Mouse (Mus musculus) layer of hippocampus, postnatal 10 days (tissue): ENCODE data around the gene Chaf1a. TPM values are rescaled to one million over a fixed set of nuclear protein-coding genes. Genes with fewer than 3 reads are reported as not detected.

Experiments used
- DNase-seq, 2 experiments: peaks; one replicate each; pipeline ENCODE4 v3.0.0; 2021; ENCODE audit warnings: low spot score in 2 of 2
- total RNA-seq, 2 experiments: library from RNA; stranded (reverse); gene quantifications; 2 replicates each; pipeline ENCODE4 v1.2.3; 2021

Chaf1a gene
- total RNA-seq, 2 experiments from 2014 or later: 5.2 to 6.2 TPM

DNA sequence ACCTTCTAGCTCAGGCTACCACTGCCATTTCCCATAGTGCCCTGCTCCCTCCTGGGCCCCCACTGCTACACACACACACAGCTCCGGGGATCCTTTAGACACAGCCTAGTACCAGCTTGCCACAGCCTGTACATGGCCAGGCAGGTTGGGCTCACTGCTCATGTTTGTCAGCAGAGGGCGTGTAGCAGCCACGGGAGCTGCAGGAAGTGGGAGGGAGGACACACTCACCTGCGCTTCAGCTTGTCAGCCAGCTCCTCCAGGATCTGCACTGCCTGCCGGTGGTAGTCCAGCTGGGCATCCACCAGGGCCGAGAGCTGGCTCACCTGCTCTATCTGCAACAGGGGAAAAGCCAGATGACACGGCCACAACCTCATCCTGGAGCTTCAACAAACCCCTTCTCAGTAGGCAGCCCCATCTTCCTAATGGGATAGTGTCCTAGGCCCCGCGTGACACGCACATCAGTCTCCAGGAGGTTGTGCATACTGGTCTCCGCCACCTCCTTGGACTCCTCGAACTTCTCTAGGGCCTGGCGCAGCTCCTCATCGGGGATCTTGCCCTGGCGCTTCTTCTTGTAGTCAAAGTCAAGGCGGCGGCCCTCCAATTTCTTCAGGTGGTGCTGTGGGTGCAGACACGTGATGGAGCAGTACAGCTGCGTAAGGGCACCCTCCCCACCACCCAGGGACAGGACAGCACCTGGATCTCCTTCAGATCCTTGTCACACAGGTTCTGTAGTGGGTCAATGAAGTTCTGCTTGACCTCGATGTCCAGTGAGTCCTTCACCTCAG is 21.7 kb upstream of the Chaf1a start:
- peak; percentile 68 to 69 for DNase-seq

DNA sequence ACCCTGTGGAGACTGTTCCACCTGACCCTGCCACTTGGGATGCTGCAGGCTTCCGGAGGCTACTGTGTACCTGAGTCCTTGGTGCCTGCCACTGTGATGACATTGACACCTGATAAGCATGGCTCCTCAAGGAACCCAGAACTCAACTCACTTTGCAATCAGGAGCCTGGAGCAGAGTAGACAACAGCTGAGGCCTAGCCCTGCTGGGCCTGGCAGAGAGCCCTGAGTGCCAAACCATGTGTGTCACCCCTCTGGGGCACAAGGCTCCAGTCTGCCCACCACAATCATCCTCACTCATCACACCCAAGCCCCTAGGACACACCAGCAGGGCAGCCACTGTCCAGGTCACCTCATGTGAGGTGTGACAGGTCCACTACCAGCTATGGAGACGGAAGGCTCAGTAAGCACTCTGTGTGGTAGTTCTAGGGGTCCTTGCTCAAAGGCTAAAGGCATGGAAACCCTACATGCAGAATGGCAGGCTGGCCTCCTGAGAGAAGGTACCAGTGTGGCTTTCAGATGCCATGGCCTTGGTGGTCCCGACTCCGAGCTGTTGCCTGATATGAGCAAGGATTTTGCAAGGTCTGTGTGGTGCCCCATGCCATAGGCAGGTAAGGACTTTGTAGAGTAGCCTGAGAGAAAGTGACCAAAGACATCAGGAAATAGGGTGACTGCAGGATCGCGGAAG is 19.7 kb upstream of the Chaf1a start:
- peak in 1 of 2 experiments; percentile 25 for DNase-seq

DNA sequence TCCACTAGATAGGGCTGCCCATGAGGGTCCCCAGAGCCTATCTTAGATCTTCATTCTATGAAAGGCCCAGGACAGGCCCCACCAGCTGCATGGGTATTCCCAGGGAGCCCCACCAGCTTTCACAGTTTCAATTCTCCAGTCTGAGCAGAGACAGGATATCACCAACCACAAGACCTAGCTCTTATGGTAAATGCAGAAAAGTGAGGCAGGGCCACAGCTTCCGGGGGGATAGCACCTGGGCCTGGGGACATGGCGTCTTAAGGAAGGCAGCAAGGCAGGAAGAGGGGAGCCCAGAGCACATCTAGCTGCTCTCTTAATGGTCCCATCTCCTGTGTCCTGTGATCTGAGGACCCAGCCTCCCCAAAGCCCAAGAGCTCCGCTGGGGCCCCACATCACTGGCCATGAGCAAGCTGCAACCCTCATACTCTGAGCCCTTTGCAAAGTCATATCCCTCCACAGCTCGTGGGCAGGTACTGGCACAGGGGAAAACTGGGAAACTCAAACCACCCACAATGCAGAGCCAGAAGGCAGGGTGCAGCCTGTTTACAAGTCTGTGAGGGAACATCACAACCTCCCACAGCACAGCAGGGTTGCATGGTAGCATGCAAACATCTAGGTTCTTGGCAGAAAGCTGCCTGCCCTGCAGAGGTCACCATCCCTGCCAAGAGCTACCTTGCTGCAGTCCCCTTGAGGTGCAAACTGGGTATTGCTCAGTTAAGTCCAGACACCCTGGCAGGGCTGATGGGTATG is 18.9 kb upstream of the Chaf1a start:
- DNase-seq: peak in 1 of 2 experiments; percentile 54

DNA sequence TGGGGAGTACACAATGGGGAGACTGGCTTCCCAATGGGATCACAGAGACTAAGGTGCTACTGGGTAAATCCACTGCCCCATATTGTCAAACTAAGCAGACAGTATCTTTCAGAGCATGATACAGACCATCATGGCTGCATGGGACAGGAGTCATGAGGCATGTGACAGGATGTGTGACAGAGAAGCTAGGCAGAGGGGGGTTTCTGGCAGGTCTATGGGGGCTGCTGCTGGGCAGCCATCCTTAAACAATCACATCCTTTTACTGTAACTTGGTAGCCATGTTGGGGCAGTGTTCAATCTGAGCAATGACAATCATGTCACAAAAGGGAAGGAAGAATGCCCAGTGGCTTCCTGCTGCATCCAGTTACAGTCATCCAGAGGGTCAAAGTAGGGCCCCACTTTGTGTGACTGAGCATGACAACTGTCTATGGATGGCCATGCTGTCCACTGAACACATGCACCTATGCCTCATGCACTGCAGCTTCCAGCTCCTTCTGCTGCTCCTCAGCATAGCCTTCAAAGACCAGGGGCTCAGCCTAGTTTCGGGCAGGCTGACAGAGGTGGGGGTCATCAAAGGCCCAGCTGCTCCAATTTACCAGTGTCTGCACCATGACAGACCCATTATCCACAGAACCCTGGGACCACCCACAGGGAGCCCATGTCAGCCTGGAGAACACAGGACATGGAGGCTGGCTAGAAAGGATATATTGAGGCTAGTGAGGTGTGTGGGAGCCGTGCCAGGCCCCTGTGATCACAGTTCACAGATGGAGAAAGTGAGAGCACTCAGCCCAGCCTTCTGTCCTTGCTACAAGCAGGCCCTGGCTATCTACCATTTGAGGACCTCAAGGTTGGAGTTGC is 17.9 kb upstream of the Chaf1a start:
- peak in 1 of 2 experiments; percentile 17 for DNase-seq

DNA sequence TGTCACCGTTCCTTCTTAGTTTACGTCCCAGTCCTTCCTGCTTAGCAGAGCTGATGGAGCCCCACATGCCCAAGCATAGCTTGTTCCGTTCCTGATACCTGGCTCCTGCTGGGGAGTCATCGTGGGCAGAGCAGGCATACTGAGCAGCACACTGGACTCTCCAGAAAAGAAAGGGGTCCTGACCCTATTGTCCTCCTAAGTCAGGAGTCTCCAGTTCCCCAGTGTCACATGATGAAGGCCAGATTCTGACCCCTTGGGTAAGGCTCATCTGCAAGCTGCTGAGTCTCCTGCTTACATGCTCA is 17.3 kb upstream of the Chaf1a start:
- DNase-seq: no peak

DNA sequence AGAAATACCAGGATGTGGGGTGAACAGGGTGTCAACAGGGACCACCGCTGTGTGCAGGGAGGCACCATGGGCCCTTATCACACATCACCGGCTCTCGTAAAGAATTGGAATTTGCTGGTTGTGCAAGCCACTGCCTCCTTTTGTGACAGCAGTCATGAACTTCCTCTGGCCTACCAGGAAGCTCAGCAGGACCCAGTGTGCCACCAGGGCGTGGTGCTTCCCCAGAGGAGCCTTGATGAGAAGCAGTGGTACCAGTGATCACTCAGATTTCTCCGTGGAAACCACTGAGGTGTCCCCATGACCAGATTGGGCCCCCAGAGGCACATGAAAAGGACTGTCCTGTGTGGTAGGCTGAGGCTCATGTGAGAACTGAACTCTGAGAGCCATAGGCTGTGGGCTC is 16.9 kb upstream of the Chaf1a start:
- DNase-seq: peak; percentile 6 to 20

DNA sequence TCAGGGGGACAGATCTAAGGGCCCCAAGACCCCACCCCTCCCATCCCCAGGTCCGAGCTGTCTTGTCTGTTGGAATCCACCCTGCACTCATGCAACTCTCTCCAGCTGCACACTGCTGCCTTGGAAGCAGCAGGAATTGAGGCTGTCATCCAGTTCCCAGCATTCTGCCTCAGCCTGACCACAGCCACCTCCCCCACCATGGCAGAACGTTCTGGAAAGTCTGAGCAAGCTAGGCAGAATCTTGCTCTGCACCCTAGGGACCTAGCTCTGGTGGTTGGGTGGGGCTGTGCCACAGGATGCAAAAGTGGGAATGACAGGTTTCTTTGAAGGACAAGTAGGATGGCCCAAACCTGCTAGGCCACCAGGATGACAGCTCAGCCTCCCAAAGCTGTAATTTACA is 15.8 kb upstream of the Chaf1a start:
- no peak for DNase-seq

DNA sequence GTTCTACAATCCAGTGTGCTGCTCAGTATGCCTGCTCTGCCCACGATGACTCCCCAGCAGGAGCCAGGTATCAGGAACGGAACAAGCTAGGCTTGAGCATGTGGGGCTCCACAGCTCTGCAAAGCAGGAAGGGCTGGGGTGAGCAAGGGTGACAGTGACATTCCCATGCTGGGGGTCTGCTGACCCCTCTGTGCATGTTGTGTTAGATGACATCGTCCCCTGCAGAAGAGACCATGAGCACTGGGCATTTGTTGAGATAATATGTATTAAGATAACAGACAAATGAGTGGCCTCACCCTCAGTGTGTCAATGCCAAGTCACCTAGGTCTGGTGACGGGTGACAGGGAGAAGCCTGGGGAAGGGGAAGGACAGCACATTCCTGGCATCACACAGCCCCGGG is 15.3 kb upstream of the Chaf1a start:
- no peak for DNase-seq

DNA sequence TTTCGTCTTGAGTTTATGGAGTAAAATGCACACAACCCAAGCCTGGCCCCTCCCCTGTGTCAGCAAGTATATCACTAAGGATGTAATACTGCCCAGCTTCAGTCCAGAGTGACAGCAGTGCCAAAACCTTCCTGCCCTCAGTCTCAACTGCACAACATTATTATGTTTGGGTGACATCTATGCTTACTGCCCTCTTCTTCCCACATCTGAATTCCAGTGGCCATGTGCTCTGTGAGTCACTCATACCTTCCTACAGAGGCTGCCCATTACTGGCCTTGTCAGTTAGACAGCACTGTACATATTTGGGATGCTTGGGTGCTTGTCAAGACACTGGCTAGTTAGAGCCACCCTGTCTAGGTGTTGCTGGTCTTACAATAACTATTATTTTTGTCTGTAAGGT is 13.9 kb upstream of the Chaf1a start:
- DNase-seq: no peak

DNA sequence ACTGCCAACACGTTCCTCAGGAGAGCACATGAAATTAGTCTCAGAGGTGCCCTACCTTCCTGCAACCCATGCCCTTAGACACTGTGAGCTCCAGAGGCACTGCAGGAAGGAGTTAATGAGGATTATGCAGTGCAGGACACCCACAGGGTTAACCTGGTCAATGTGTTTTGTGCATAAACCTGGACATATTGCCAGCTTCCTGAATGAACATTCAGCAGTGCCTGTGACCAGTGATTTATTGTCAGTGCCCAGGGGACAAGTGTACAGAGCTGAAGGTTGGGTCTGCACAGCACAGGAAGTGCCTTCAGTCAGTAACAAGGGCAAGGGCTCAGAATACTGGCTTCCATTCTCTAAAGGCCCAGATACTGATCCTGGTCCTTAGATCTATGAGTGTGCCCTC is 13.4 kb upstream of the Chaf1a start:
- peak in 1 of 2 experiments; percentile 3 for DNase-seq

DNA sequence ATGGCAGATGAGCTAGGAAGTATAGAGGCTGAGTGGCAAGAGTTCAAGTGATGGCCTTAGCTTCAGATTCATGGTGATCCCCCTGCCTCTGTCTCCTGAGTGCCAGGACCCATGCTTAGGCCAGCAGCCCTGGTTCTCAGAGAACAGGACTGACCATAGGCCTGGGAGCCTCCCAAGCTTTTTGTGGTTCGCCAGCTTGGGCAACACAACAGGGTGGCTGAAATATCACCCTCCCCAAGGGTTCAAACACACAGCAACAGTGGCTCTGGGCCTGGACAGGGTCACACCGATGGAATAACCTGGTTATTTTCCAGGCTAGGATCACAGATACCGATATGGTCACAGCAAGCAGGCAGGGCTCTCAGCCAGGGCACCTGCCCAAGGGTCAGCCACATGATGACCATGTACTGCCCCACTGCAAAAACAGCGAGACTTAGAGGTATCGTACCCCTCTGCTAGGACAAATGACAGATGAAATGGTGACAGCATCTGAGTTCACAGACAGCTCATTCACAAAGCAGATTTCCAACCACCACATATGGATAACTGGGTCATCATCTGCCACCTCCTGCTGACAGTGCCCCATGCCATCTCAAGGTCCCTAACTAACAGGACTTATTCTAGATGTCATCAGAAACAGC is 12.3 kb upstream of the Chaf1a start:
- DNase-seq: peak; percentile 33 to 37

DNA sequence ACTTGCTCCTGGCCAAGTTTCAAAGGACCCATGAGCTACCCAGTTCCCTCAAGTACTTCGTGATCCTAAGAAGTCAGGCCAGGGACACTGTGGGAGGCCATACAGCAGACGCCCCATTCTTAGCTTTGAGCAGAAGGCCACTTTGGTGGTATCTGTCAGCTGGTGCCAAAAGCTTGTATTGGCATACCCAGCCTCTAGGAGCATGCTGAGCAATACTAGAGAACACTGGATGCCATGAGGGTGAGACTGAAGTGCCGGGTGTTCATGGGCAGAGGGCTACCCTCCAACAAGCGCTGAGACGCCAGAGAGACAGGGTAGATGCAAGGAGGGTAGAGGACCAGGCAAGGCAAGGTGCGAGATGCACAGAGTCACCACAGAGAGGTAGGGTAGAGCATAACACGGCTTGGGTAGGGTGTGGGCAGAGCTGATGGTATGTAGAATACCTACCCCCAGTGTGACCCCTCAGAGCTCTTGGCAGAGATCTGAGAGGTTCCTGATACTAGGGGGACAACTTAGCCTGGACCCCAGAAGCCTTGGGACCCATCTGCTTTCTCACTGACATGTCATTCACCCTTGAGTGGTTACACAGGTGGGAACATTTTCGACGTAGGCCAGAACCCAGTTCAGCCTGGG is 9.9 kb upstream of the Chaf1a start:
- DNase-seq: peak; percentile 11 to 28

DNA sequence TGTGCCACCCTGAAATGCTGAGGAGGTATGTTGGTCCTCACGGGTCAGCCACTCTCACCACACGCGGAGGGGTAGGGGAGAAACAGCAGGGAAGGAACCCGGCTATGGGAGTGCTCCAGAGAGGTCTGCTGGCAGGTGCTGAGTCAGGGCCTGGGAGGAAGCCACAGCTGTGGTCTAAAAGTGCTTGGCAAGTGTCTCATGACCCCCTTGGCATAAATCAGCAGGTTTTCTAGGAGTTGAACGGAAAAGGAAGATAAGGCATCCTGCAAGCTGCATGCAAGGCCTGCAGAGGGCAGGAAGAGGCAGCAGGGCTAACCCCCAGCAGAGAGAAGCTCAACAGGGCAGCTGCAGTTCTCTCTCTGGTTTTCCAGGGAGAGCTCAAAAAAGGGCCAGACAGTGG is 9.3 kb upstream of the Chaf1a start:
- peak; percentile 5 to 36 for DNase-seq

DNA sequence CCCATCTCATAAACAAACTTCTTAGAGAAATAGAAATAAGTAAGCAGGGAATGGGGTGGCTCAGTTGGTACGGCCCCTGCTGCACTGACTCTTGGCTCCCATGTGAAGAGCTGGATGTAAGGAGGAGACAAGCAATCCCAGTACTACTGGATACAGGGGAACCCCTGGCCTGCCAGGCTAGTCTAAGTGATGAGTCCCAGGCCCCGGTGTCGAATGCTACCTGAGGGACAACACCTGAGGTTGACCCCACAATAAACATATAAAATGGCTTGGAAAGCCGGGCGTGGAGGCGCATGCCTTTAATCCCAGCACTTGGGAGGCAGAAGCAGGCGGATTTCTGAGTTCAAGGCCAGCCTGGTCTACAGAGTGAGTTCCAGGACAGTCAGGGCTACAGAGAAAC is 8.8 kb upstream of the Chaf1a start:
- DNase-seq: no peak

DNA sequence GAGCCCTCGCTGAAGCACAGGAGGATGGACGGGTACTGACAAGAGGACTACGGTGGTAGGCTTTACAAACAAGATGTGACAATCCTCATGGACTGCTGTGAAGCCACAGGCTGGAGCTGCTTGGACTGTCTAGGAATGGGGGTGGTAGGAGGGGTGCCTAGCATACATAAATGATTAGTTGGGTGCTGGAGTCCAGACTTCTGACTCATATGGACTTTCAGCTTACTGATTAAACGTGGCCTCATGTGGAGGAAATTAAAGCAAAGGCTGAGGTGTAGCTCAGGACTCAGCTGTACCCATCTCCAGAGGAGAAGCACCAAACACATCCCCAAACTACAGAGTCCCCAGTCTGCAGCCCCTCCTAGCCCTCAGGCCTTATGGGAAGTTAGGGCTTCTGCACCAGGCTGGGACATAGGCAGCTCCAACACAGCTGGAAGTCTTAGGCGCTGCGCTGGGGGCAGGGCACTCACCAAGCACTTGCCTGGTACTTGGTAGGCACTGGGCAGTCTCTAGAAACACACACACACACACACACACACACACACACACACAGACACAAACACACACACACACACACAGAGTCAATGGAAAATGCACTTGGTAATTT is 8.0 kb upstream of the Chaf1a start:
- no peak for DNase-seq

DNA sequence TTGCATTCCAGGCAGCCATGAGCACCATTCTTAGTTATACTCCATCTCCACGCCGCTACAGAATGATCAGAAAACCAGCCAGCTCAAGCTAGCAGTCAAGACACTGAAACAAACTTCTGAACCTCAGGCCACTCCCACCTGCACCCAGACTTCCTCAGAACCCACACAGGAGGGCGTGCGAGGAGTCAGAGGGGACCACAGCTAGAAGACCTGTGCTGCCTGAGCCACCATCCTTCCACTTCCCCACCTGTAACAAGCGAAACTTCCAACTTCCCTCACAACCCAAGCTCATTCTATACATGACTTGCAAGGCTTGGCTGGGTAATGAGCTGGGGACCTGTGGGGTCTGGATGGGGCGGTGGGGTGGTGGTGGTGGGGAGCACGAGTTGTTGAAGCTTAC is 7.4 kb upstream of the Chaf1a start:
- peak in 1 of 2 experiments; percentile 15 for DNase-seq

DNA sequence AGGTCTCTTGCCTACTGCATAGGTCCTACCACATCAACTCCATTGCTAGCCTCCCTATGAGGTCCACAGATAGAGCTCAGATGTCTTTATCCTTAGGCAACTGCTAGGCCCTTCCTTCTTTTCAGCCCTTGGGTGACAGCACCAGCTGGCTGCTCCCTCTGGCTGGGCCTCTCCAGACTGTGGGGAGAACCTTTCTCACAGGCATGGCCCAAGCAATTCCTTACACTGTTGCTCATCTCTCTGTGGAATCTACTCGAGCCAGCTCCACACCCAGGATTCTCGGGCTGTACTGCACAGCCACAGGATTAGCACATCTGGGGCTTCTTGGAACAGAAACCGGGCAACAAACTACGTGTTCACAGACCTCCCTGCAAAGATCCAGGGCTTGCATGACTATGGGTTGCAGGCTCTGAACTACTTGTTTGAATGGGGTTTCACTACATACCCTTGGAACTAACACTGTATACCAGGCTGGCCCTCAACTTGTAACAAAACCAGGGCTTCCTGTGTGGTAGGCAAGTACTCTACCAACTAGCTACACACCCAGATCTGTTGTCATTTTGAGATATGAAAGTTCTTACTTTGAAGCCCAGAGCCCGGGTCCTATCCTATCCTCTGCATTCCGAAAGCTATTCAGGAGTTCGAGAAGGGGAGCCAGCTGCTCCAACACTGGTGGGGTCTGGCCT is 6.1 kb upstream of the Chaf1a start:
- no peak for DNase-seq

DNA sequence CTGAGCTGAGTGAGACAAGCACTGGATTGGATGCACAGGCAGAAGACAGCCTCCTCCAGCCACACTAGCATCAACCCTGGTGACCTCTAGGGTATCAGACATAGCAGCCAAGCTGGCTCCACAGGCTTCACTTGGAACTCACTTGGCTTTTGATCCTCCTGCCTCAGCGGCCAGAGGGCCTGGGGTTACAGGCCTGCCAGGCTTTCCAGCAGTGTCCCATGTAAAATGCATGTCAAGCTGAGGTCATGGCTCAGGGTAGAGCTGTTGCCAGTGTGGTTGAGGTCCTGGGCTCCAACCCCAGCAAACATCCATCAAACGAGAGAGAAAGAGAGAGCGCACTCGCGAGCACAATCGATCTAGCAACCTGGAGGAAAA is 5.5 kb upstream of the Chaf1a start:
- no peak for DNase-seq

DNA sequence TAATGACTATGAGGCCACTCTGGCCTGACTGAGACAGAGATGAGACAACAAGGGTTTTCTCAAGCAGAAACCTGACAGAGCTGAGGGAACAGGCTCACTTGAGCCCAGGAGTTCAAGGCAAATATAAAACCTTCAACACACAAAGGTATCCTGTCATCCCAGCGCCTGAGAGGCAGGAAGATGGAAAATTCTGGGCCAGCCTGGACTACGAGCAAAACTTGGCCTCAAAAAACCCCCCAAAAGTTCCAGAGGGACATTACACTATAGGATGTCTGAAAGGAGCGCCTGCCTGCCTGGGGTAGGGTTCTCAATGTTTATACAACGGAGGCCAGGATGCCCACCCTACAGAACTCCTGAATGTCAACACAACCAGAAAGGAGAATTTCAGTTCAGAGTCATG is 5.0 kb upstream of the Chaf1a start:
- DNase-seq: no peak
